Mouse (Mus musculus) embryonic fibroblast, embryonic 13.5 days (primary cell): Measurements from ENCODE around the gene Hgf.

Experiments used
- CTCF ChIP-seq: IDR thresholded peaks from 2 replicates; pipeline ENCODE4 v1.5.1; 2011; ENCODE audit warnings: mild to moderate bottlenecking, control low read depth, low read length, moderate library complexity, borderline replicate concordance; ENCODE audit not compliant: insufficient read depth
- POLR2A ChIP-seq: IDR thresholded peaks from 2 replicates; pipeline ENCODE4 v1.6.1; 2011; ENCODE audit warnings: low read depth, mild to moderate bottlenecking, control low read depth, low read length, moderate library complexity

- no peak for TF ChIP-seq POLR2A
- TF ChIP-seq CTCF = no peak
Observed at GRCm38 (mm10) chr5:16646417-16646816, 93.1 kb downstream of the Hgf start.
